Mouse (Mus musculus): ENCODE measurements around the gene Max. TPM values are rescaled to one million over a fixed set of nuclear protein-coding genes. Genes with fewer than 3 reads are reported as not detected.

Gene Max
- polyA plus RNA-seq (2012; rRNA removed): 49.4 and 54.0 TPM in 2 replicates

GRCm38 (mm10) chr12:76961932-76962891, at the start of gene Max:
Gene Max (minus strand): TSS chr12:76962201.

Other genes starting within 250 kb of the Max start
- gene Churc1, start 196.7 kb downstream of the Max start, polyA plus RNA-seq (2012; rRNA removed): 66.9 and 74.4 TPM in 2 replicates
- gene Fntb, start 196.6 kb downstream of the Max start, polyA plus RNA-seq (2012; rRNA removed): 37.4 and 38.3 TPM in 2 replicates
- gene Gpx2, start 166.6 kb downstream of the Max start, polyA plus RNA-seq (2012; rRNA removed): 0.28 and 0.39 TPM in 2 replicates
- 58.2 and 58.7 TPM in 2 replicates for gene Rab15, start 139.3 kb downstream of the Max start, polyA plus RNA-seq (2012; rRNA removed)

Data from central nervous system, embryonic 18 days (tissue).